Mouse (Mus musculus) liver, embryonic 15.5 days (tissue): ENCODE data around the gene Cdh24. TPM values are rescaled to one million over a fixed set of nuclear protein-coding genes. Genes with fewer than 3 reads are reported as not detected.
A peak's percentile ranks its signal among the peaks of the same experiment; 100 is the strongest.
"Not testable (repeated sequence)": the region's sequence is repeated elsewhere in the genome, so short reads cannot be mapped to it uniquely, and the experiment has no call there.

ENCODE experiments used
- ATAC-seq: fragments of 200-750 bp; cut with Nextera tagmentation; 2 replicates; pipeline ENCODE4 v1.8.0; 2017; ENCODE audit warnings: moderate number of reproducible peaks, mild to moderate bottlenecking, moderate library complexity; ENCODE audit not compliant: insufficient read depth
- H3K27ac ChIP-seq: fragments of 300-500 bp; sonication (generic); replicated peaks from 2 replicates; pipeline ENCODE4 v1.5.1; 2015; ENCODE audit warnings: mild to moderate bottlenecking, inconsistent platforms
- H3K27me3 ChIP-seq: fragments of 300-500 bp; sonication (generic); 2 replicates; pipeline ENCODE4 v1.6.1; 2015; ENCODE audit warnings: mild to moderate bottlenecking, inconsistent platforms
- H3K36me3 ChIP-seq: fragments of 300-500 bp; sonication (generic); replicated peaks from 2 replicates; pipeline ENCODE4 v1.6.1; 2015; ENCODE audit warnings: moderate library complexity, mild to moderate bottlenecking, inconsistent platforms
- H3K4me1 ChIP-seq: fragments of 300-500 bp; sonication (generic); replicated peaks from 2 replicates; pipeline ENCODE4 v1.6.1; 2015; ENCODE audit warnings: inconsistent platforms
- H3K4me2 ChIP-seq: fragments of 300-500 bp; sonication (generic); 2 replicates; pipeline ENCODE4 v1.6.1; 2015; ENCODE audit warnings: moderate library complexity, mild to moderate bottlenecking, inconsistent platforms
- H3K4me3 ChIP-seq: fragments of 300-500 bp; sonication (generic); replicated peaks from 2 replicates; pipeline ENCODE4 v1.5.1; 2015; ENCODE audit warnings: mild to moderate bottlenecking, inconsistent platforms
- H3K9ac ChIP-seq: fragments of 300-500 bp; sonication (generic); 2 replicates; pipeline ENCODE4 v1.6.1; 2015; ENCODE audit warnings: moderate library complexity, mild to moderate bottlenecking, inconsistent platforms
- H3K9me3 ChIP-seq: fragments of 300-500 bp; sonication (generic); replicated peaks from 2 replicates; pipeline ENCODE4 v1.6.1; 2016; ENCODE audit warnings: inconsistent platforms
- WGBS: fragments of 180-500 bp; shearing (Covaris S2); methylation state at CpG from one replicate; pipeline ENCODE4 v1.1.7; 2015; ENCODE audit warnings: mixed read lengths; ENCODE audit not compliant: insufficient replicate concordance; 5-methylcytosine and 5-hydroxymethylcytosine counted together
- polyA plus RNA-seq: library from polyadenylated mRNA; unstranded; fragments of >200 nt; fragmentation: Nextera tagmentation; extraction: Ambion mirVana; gene quantifications from 2 replicates; pipeline ENCODE4 v1.2.1, GENCODE M21; 2015

Gene Cdh24
- polyA plus RNA-seq, 1 experiment from 2014 or later: 0.16 TPM

DNA sequence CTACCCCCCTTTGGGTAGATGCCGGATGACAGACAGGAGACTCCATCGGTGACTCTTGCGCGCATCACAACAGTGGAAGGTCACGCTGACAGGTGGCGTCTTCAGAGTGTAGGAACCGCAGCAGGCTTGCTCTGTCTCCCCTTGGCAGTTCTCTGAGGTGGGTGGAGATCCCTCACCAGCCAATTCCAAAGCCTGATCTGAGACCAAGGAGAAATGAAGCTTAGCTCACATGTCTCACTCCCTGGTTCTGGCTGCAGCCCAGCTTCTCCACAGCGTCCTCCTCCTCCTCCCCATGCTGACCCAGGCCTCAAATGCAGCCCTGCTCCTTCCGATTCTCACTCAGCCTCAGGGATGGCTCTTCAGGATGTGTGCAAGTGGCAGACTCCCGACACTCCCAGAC is 16.2 kb downstream of the Cdh24 start:
- no peak for ATAC-seq
- no peak overlapping the region for H3K4me3 ChIP-seq
- no peak overlapping the region for H3K27ac ChIP-seq
- H3K9ac ChIP-seq: no peak overlapping the region
- H3K4me2 ChIP-seq: no peak overlapping the region
- WGBS: 69% methylated on average over 10 of the region's 10 CpGs
- H3K36me3 ChIP-seq: no peaks in the 10 kb centered on the region
- H3K4me1 ChIP-seq: peaks cover 10% of the 10 kb centered on the region
- H3K9me3 ChIP-seq: no peaks in the 10 kb centered on the region
- peaks cover 17% of the 10 kb centered on the region for H3K27me3 ChIP-seq

DNA sequence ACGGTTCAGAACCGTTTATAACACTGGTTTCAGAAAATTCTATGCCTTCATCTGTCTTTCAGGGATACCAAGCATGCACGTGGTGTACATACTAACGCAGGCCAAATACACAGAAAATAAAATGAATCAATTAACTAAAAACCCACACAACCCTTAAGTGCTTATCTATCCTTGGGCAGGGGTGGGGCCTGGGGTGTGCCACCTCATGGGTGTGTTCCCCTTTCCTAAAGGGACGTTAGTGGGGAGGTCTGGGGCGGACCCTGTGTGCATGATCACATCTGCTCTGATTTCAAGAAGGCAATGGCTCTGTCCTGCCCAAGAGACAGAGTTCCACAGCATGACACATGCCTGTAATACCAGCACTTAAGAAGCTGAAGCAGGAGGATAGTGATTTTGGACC is 17.8 kb downstream of the Cdh24 start:
- Histone ChIP-seq H3K4me1 (peaks cover 10% of the 10 kb centered on the region), H3K36me3 (no peaks in the 10 kb centered on the region), H3K4me2 (no peak overlapping the region), H3K9ac (no peak overlapping the region), H3K4me3 (no peak overlapping the region), H3K9me3 (no peaks in the 10 kb centered on the region), H3K27ac (no peak overlapping the region), H3K27me3 (peaks cover 17% of the 10 kb centered on the region)
- ATAC-seq: peak; percentile 53; the same call in 1 of the 2 replicates
- WGBS: 52% methylated on average over 6 of the region's 6 CpGs

DNA sequence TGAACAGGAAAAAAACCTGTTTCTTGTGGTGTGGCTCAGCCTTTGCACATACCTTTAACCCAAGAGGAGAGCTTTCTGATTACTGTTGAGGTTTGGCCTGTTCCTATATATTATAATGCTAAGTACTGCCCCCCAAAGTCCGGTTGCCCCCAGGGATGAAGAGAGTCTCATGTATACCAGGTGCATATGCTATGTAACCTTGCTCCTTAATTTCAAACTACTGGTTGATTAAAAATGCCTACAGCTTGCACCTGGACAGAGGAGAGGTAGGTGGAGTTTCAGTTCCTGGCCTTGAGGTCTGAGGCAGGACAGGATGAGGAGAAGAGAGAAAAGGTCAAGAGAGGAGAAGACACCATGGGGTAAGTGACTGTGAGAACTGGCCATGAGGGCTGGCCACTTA is 20.0 kb downstream of the Cdh24 start, which contains the start of gene Psmb11:
Psmb11 (plus strand) TSS at position 301 of the 400 bp plus-strand sequence.
- WGBS: 79% methylated on average over 1 of the region's 1 CpGs
- ATAC-seq: no peak
- Histone ChIP-seq H3K4me2 (no peak within 1 kb of the TSS), H3K4me1 (peaks cover 22% of the 10 kb centered on the region), H3K9ac (no peak within 1 kb of the TSS), H3K9me3 (no peaks in the 10 kb centered on the region), H3K27me3 (peaks cover 14% of the 10 kb centered on the region), H3K36me3 (peaks cover 4% of the 10 kb centered on the region; the same call in 1 of the 2 replicates), H3K4me3 (no peak within 1 kb of the TSS), H3K27ac (no peak within 1 kb of the TSS)

DNA sequence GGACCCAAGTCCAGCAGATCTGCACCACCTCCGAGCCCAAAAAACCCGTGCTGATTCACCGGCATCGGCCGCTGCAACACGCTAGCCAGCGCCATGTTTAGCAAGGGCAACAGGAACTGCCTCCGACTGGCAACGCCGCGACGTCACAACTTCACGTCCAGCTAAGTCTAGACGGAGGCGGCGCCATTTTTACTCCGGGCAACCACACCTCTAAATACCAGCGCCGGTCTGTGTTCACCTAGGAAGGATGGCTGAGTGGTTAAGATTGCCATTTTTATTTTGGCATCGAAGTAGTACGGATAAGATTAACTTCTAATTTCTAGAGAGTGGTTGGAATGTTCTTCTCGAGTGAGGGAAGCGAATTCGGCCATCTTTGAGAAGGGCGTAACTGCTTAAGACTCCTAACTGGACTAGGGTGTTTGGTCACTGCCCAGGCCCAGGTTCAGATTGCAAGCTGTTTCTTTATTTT is 23.2 kb downstream of the Cdh24 start, which contains the start of gene Psmb5:
Psmb5 (minus strand) TSS at position 126 of the 469 bp plus-strand sequence.
- H3K36me3 ChIP-seq: peaks cover 26% of the 10 kb centered on the region
- H3K27me3 ChIP-seq: no peaks in the 10 kb centered on the region
- peak; percentile 87 for ATAC-seq
- WGBS: under 1% methylated on average over 25 of the region's 25 CpGs
- H3K27ac ChIP-seq: peak within 1 kb of the TSS; percentile 78
- H3K4me1 ChIP-seq: peaks cover 23% of the 10 kb centered on the region
- H3K9ac ChIP-seq: peak within 1 kb of the TSS; percentile 83
- H3K4me2 ChIP-seq: peak within 1 kb of the TSS; percentile 75
- H3K9me3 ChIP-seq: no peaks in the 10 kb centered on the region
- H3K4me3 ChIP-seq: peak within 1 kb of the TSS; percentile 87

DNA sequence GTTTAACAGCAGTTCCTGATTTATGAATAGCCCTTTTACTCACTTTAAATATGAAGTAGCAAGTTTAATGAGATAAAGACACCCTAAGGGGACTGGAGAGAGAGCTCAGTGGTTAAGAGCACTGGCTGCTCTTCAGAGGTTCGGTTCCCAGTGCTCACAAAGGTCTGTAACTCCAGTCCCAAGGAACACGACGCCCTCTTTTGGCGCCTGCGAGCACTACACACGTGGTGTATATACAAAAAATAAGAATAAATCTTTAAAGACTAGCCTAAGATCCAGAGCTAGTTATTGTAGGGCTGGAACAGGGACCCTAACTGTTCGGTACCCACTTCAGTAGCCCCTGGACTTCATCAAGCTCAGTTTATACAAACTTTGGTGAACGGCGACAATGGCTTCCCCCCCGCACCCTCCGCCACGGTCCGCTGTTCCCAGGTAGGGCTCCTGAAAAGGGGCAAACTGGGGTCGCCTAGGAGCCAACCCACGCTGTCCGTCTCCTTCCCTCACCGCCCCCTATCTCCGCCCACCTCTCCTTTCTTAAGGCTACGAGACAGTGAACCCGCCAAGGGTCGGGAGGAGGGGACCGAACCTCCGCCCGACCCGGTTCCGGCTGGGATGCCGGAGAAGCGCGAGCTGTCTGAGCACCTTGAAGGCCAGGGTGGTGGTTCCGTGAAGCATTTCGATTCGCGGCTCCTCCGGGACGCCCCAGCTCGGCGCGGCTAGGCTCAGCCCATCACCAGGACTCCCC is 23.8 kb downstream of the Cdh24 start:
- Histone ChIP-seq H3K4me3 (peak overlapping the region; percentile 87), H3K4me1 (peaks cover 21% of the 10 kb centered on the region), H3K27ac (peak overlapping the region; percentile 78), H3K9ac (peak overlapping the region; percentile 83), H3K4me2 (peak overlapping the region; percentile 75), H3K36me3 (peaks cover 32% of the 10 kb centered on the region), H3K27me3 (no peaks in the 10 kb centered on the region), H3K9me3 (no peaks in the 10 kb centered on the region)
- WGBS: 2% methylated on average over 38 of the region's 38 CpGs
- ATAC-seq: peak; percentile 57

DNA sequence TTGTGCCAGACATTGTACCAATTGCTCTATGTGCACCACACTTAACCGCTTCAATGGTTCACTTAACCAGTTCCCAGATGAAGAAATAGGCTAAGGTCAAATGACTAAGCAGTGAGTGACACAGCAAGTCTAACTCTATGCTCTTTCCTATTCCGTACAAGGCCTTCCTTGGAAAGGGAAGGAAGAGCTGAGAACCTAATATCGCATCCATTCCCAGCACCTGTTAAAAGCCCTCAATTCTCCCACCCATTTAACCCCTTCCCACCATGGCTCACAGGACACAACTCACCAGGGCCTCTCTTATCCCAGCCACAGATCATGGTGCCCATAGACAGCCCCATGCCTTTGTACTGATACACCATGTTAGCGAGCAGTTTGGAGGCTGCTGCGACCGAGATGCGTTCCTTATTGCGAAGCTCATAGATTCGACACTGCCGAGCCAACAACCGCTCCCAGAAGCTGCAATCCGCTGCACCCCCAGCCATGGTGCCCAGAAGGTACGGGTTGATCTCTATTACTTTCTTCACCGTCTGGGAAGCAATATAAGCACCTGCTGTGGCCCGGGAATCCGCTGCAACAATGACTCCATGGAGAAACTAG is 24.8 kb downstream of the Cdh24 start:
- Histone ChIP-seq H3K9ac (no peak overlapping the region), H3K4me2 (no peak overlapping the region), H3K4me1 (peaks cover 21% of the 10 kb centered on the region), H3K27me3 (no peaks in the 10 kb centered on the region), H3K9me3 (no peaks in the 10 kb centered on the region), H3K4me3 (no peak overlapping the region; the same call in 1 of the 2 replicates), H3K36me3 (peaks cover 38% of the 10 kb centered on the region), H3K27ac (no peak overlapping the region)
- 86% methylated on average over 16 of the region's 16 CpGs for WGBS
- ATAC-seq: no peak

DNA sequence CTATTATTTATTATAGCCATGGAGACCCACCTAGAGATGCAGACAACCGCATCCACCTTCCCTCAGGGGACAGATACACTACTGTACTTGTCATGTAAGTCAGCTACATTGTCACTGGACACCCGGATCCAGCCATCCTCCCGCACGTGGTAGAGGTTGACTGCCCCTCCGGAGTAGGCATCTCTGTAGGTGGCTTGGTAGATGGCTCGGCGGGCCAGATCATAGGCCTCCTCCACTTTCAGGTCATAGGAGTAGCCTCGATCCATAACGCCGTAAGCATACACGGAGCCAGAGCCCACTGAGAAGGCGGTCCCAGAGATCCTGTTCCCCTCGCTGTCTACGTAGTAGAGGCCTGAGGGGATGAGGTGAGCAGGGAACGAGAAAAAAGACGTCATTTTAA is 27.0 kb downstream of the Cdh24 start:
- H3K4me2 ChIP-seq, H3K27ac ChIP-seq, H3K27me3 ChIP-seq, ATAC-seq, H3K4me3 ChIP-seq, H3K9ac ChIP-seq, H3K9me3 ChIP-seq: not testable (repeated sequence)
- peaks cover 42% of the 10 kb centered on the region for H3K36me3 ChIP-seq
- peaks cover 21% of the 10 kb centered on the region for H3K4me1 ChIP-seq
- WGBS: 86% methylated on average over 16 of the region's 16 CpGs

DNA sequence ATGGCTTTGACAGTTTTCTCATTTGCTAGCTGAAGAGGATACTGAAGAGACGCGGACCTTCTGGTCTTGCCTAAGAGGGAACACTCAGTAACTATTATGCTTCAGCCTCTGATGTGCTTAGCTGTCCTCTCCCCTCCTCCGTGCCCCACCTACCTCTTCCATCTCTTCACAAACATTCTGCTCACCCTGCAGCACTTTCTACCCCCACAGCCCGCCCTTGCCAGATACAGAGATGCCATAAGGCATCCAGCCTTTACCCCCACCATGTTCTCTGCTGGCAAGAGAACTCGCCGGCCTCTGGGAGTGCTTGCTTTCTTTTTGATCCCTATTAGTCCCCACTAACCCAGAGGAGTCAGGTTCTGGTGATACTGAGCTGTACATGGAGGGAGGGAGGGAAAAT is 30.5 kb downstream of the Cdh24 start:
- WGBS: 77% methylated on average over 6 of the region's 6 CpGs
- no peaks in the 10 kb centered on the region for H3K27me3 ChIP-seq
- no peak for ATAC-seq
- no peak overlapping the region for H3K4me3 ChIP-seq
- H3K4me1 ChIP-seq: peaks cover 10% of the 10 kb centered on the region
- H3K9me3 ChIP-seq: no peaks in the 10 kb centered on the region
- H3K36me3 ChIP-seq: peaks cover 36% of the 10 kb centered on the region
- no peak overlapping the region for H3K4me2 ChIP-seq
- H3K27ac ChIP-seq: no peak overlapping the region
- H3K9ac ChIP-seq: no peak overlapping the region

DNA sequence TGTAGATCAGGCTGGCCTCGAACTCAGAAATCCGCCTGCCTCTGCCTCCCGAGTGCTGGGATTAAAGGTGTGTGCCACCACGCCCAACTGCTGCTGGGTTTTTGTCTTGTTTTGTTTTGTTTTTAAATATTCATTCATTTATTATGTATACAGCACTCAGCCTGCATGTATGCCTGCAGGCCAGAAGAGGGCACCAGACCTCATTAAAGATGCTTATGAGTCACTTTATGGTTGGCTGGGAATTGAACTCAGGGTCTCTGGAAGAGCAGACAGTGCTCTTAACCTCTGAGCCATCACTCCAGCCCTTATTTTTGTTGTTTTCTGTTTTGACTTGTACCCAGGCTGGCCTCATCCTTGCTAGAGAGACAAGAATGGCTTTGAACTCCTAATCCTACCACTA is 31.2 kb downstream of the Cdh24 start:
- Histone ChIP-seq H3K9ac (no peak overlapping the region), H3K4me1 (peaks cover 10% of the 10 kb centered on the region), H3K4me2 (no peak overlapping the region), H3K9me3 (no peaks in the 10 kb centered on the region), H3K36me3 (peaks cover 30% of the 10 kb centered on the region), H3K27me3 (no peaks in the 10 kb centered on the region), H3K27ac (no peak overlapping the region), H3K4me3 (no peak overlapping the region)
- WGBS: 61% methylated on average over 4 of the region's 4 CpGs
- no peak for ATAC-seq

DNA sequence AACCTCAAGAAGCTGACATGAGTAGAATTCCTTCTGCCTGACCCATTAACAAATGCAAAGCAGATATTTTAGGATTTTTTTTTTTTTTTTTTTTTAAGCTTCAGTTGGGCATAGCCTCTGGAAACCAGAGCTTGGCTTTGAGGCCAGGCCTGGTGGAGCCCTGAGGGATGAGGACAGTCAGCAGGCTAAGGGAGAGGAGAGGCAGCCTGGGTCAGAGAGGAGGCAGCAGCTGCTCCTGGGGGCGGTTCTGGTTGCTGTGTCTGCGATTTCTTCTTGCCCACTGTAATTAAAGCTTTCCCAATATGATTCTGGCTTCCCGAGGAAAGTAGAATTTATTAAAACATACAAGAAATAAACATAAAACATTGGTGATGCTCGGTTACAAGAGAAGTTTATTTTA is 31.9 kb downstream of the Cdh24 start:
- 73% methylated on average over 4 of the region's 4 CpGs for WGBS
- H3K27me3 ChIP-seq: no peaks in the 10 kb centered on the region
- H3K27ac ChIP-seq: no peak overlapping the region
- H3K9me3 ChIP-seq: no peaks in the 10 kb centered on the region
- H3K4me3 ChIP-seq: no peak overlapping the region
- H3K36me3 ChIP-seq: peaks cover 22% of the 10 kb centered on the region
- no peak for ATAC-seq
- no peak overlapping the region for H3K4me2 ChIP-seq
- no peak overlapping the region for H3K9ac ChIP-seq
- H3K4me1 ChIP-seq: peaks cover 16% of the 10 kb centered on the region

DNA sequence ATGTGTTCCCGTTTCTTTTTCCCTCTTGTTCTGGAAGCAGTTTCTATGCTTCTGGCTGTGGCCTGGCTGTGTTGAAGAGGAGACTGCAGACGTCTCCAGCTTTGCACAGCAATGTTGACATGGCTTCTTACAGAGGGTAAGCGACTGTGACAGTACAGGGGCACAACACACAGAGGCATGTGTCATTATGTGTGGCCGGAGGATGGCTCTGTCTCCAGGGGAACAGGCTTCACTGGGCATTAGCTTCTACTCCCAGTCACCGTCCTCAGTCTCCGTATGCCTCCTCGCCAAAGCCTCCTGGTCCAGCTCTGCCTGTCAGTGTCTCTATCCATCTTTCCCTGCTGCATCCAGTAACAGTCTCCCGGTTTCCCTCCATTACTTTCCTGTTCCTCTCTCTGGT is 33.9 kb downstream of the Cdh24 start:
- Histone ChIP-seq H3K27ac (no peak overlapping the region), H3K4me2 (no peak overlapping the region), H3K9ac (no peak overlapping the region), H3K27me3 (no peaks in the 10 kb centered on the region), H3K4me1 (peaks cover 35% of the 10 kb centered on the region), H3K4me3 (no peak overlapping the region), H3K36me3 (peaks cover 10% of the 10 kb centered on the region), H3K9me3 (no peaks in the 10 kb centered on the region)
- ATAC-seq: no peak
- WGBS: 73% methylated on average over 8 of the region's 8 CpGs
